Mouse (Mus musculus) gastrocnemius, adult 18-20 months (tissue): ENCODE data around the gene Atp2b2. TPM values are rescaled to one million over a fixed set of nuclear protein-coding genes. Genes with fewer than 3 reads are reported as not detected.

Experiments
- DNase-seq: peaks from one replicate; pipeline ENCODE4 v3.0.0; 2021; ENCODE audit warnings: low spot score
- long read RNA-seq, 2 experiments: library from polyadenylated mRNA; stranded (forward); transcript quantifications; one replicate each; pipeline ENCODE4 v2.0.0; 2021
- total RNA-seq, 2 experiments: library from RNA; stranded (reverse); gene quantifications; 2 replicates each; pipeline ENCODE4 v1.2.3; 2021

Gene Atp2b2
- under 1 TPM; 0.16 to 0.31 TPM for total RNA-seq
- long read RNA-seq, experiment 1, partial matches to known transcripts: 0 of 1 reads
- long read RNA-seq, experiment 1, other reads (novel, unspliced or antisense): 1 of 1 reads
- long read RNA-seq, experiment 2: 0 reads

- DNase-seq: no peak
Observed at GRCm38 (mm10) chr6:114042332-114042731, at the start of gene Atp2b2. Gene Atp2b2 (minus strand): TSS chr6:114042613.

GRCm38 (mm10) chr6:114089626-114090025 lies 47.2 kb upstream of the Atp2b2 start:
- peak; percentile 52 for DNase-seq

DNA sequence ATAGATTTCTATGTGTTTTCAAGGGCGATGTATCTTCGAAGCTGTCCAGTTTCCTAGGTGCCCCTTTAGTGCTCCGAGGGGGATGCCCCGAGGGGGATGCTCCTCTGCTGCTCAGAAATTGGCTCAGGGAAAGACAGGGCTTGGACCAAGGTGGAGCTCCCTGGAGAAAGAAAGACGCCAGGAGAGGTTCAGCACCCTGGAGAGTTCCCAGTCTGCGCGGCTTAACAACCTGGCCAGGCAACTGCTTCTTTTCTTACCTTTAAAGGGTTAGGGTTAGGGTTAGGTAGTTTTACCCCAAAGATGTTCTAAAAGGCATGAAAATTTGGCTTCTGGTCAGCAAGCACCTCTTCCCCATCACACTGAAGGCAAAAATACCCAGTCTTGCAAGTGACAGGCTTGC lies 44.7 kb upstream of the Atp2b2 start:
- no peak for DNase-seq

DNA sequence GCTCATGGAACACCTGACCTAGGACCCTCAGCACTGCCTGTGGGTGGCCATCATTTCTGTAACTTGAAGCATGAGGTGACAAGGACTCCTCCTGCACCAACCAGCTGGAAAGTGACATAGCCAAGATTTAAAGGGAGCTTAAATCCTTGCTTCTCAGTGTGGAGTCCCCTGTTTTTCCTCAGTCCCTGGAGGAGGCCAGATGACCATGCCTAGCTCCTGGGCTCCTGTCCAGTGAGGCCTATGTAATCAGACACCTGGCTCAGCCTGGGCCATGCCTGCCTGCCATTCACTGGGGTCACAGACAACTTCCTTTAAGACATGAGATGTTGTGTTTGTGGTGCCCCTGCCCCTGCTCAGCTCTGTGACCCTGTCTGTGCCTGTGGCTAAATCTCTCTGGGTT lies 36.1 kb upstream of the Atp2b2 start:
- DNase-seq: no peak

- no peak for DNase-seq
Observed at GRCm38 (mm10) chr6:114076560-114076959, 34.1 kb upstream of the Atp2b2 start.

- DNase-seq: no peak
Observed at GRCm38 (mm10) chr6:114076061-114076460, 33.6 kb upstream of the Atp2b2 start.

DNA sequence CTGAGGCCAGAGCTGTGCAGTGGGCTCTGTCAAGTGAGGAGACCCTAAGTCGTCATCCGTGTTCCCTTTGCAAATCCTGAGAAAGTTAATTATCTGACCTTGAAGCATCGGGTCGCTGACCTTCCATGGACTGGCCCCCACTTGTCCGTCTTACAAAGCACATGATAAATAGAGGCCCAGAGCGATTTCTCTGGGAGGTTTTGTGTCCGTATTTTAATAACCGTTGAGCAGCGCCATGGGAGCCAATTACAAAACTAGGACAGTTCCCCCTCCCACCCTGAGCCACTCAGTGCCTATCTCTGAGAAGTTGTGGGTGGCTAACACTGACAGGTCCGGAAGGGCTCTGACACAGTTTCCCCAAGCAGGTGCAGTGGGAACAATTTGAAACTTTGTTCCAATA lies 32.5 kb upstream of the Atp2b2 start:
- DNase-seq: no peak

- no peak for DNase-seq
Observed at GRCm38 (mm10) chr6:114074256-114074655, 31.8 kb upstream of the Atp2b2 start.

- DNase-seq: peak; percentile 2
Observed at GRCm38 (mm10) chr6:114071564-114071963, 29.2 kb upstream of the Atp2b2 start.

DNA sequence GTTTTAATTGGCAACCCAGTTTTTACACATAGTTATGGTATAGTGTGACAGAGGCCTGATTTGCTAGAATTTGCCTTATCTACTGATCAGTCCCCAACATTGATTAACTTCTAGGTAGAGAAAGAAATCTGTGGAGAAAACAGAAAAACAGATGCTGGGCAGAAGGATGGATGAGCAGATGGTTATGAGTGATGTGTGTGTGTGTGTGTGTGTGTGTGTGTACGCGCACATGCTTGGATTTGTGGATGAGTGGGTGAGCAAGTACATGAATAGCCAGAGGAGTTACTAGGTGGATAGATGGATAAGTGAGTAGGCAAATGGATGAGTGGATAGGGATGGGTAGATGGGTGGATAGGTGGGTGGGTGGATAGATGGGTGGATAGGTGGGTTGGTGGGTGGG lies 20.7 kb upstream of the Atp2b2 start:
- no peak for DNase-seq

GRCm38 (mm10) chr6:114062688-114063087 lies 20.3 kb upstream of the Atp2b2 start:
- DNase-seq: no peak

DNA sequence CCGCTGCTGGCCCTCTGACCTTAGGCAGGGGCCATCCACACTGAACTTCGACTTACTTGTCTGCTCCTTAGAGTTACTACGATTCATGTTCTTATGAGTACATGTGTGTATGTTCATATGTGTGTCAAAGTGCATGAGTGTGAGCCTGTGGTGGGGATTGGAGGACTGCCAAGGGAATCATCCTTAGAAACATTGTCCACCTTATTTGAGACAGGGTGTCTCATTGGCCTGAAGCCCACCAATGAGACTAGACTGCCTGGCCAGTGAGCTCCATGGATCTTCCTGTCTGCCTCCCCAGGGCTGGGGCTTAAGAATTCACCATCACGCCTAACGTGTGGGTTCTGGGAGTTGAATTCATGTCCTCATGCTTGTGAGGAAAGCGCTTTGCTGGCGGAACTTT lies 16.8 kb upstream of the Atp2b2 start:
- DNase-seq: no peak

DNA sequence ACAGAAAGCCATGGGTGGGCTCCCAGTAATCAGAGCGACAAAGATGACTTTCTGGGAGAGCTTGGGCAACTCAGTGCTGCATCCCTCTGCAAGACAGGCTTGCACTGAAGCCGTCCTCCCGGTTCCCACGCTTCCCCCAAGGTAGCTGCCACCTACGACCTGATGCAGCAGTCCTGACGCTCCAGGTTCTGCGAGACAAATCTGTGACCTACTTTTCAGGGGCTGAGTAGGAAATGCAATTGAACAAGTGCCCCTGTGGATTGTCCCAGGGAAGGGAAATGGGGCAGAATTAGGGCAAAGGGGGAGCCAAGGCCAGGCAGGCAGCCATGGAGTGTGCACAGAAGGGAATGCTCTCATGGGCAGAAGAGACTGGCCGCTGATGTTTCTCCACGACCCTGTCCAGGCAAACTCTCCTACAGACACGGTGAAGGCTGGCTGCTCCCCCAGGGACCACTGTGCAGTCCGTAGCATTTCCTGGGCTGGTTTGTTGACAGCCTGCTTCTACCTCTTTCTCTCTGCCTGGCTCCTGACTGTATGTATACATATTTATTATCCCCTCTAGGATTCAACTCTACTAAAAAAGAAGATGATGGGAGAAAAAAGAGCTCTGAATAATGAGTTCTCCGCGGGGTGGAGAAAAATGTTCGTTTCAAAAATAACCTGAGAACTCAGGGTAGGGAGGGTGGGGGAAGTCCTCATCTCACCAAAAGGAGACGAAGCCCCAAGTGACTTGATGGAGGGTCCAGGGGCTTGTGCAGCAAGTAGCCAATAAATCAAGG lies 15.8 kb upstream of the Atp2b2 start:
- DNase-seq: no peak

DNA sequence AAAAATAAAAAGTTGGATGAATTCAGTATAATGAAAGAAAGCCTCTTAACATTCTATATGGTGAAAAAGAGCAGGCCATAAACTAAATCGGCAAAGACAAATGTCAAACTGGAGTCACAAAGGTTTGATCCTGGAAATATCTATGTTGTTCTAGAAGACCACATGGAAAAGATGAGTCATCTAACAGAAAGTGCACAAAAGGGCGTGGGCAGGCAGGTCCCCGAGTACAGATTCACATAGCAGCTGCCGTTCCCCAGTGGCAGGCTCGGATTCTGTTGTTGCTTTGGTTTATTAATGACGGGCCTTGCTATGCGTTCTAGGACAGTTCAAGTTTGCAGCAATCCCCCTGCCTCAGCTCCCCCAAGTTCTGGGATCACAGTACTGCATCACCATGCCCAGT lies 12.9 kb upstream of the Atp2b2 start:
- DNase-seq: no peak

DNA sequence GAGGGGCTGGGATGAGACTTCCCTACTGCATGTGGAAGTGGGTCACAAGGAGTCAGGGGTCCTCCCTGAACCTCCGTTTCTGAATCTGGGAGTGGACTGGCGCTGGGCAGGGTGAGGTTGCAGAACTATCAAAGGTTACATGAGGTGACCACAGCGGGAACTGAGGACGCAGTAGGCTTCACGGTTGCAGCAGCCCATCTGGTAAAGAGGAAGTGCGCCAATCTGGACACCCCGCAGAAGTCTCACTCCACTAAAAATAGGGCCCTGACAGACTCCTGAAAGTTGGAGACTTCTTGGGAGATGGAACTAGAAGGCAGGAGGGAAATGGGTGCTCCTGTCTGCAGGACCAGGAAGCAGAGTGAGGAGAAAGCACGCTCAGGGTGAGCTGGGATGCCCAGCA lies 2.5 kb upstream of the Atp2b2 start:
- peak; percentile 1 for DNase-seq

GRCm38 (mm10) chr6:114042836-114043235 lies 423 bp upstream of the Atp2b2 start:
- DNase-seq: no peak

- DNase-seq: no peak
Observed at GRCm38 (mm10) chr6:114041911-114042284, 515 bp downstream of the Atp2b2 start.

GRCm38 (mm10) chr6:114041097-114041910 lies 1.1 kb downstream of the Atp2b2 start:
- DNase-seq: peak; percentile 5

GRCm38 (mm10) chr6:114035704-114036103 lies 6.7 kb downstream of the Atp2b2 start:
- no peak for DNase-seq

DNA sequence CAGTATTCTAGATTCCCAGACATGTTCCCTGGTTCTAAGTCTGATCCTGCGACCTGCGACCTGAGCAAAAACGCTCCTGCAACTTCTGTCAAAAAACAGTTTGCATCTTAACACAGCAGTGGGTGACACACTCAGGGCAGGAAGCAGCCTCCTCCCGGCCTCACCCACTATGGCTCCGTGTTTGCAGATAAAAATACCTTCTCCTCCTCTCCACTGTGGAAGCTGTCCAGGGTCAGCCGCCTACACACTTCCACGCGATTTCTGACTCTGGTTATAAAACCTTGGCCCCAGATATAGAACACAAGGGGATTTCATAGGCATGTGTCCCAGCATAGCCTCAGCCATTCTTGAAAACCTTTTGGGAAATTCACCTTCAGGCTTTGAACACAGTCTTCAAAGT lies 9.6 kb downstream of the Atp2b2 start:
- DNase-seq: no peak

DNA sequence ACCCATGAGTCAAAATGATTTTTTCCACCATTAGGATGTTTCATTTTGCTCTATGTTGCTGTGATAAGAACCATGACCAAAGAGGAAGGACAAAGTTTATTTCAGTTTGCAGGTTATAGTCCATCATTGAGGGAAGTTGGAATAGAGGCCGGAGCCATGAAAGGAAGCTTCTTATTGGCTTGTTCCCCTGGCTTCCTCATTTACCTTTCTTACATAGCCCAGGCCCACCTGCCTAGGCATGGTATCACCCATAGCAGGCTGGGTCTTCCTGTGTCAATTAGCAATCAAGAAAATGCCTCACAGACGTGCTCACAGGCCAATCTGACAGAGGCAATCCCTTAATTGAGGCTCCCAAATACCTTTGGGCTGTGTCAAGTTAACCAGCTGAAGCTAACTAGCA lies 18.6 kb downstream of the Atp2b2 start:
- DNase-seq: no peak

GRCm38 (mm10) chr6:114022104-114022503 lies 20.3 kb downstream of the Atp2b2 start:
- DNase-seq: no peak

- DNase-seq: no peak
Observed at GRCm38 (mm10) chr6:114013801-114014200, 28.6 kb downstream of the Atp2b2 start.
